Mouse (Mus musculus): Measurements from ENCODE around the gene Brox. TPM values are rescaled to one million over a fixed set of nuclear protein-coding genes. Genes with fewer than 3 reads are reported as not detected.

Gene Brox
- 119 TPM for polyA plus RNA-seq (2014; fragmentation: Illumina TruSeq; extraction: RNeasy Lipid Tissue Mini Kit (QIAGEN cat#74804); ENCODE audit: low replicate concordance)

DNA sequence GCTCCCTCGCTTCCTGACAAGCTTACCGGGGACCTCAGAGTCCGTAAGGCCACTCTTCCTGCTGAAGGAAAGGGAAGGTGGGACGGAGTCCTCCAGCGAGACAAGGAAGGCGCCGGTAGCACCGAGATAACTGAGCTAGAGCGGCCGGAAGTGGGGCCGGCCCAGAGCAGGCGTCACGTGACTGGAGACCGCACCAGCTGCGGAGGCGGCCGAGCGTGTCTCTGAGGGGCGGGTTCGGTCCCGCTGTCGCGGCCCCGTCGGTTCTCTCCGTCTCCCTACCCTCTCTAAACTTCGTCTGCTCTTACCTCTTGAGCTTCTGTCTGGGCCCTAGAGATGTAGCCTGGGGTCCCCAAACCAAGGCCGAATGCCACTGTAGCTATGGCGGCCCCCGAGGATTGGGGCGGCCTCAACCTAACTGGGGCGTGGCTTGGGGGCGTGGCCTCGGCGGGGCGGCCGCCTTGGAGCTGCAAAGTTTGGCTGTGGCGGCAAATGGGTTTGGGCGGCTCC is at the start of gene Brox:
TSS of gene Brox (minus strand) at position 393 of the 507 bp plus-strand sequence.

DNA sequence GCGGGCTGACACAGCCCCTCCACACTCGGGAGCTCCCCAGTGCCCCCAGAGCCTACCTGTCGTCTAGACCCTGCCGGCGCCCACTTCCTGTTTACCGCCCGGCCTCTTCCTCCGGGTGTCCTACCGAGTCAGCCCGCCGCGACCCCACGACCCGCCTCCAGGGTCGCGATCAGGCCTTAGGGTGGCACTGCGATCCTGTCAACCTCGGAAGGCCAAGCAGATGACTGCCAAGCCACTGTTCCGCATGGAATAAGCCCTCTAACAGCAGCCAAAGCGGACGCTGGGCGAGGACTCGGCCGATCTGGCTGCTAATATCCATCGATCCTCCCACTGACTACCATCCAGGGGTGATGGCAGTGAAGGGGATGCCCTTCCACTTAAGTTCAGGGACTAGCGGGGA is 604 bp downstream of the Brox start, which contains the start of gene Aida:
TSS of gene Aida (plus strand) at position 126 of the 400 bp plus-strand sequence.

Other genes with a start within 250 kb of the Brox start
- 0.71 TPM for gene Disp1, start 75.7 kb downstream of the Brox start, polyA plus RNA-seq (2014; fragmentation: Illumina TruSeq; extraction: RNeasy Lipid Tissue Mini Kit (QIAGEN cat#74804); ENCODE audit: low replicate concordance)
- 125 TPM for gene Aida, start 679 bp downstream of the Brox start, polyA plus RNA-seq (2014; fragmentation: Illumina TruSeq; extraction: RNeasy Lipid Tissue Mini Kit (QIAGEN cat#74804); ENCODE audit: low replicate concordance)
- 211 TPM for gene Mia3, start 72.3 kb upstream of the Brox start, polyA plus RNA-seq (2014; fragmentation: Illumina TruSeq; extraction: RNeasy Lipid Tissue Mini Kit (QIAGEN cat#74804); ENCODE audit: low replicate concordance)
- 8.5 TPM for gene Taf1a, start 91.7 kb upstream of the Brox start, polyA plus RNA-seq (2014; fragmentation: Illumina TruSeq; extraction: RNeasy Lipid Tissue Mini Kit (QIAGEN cat#74804); ENCODE audit: low replicate concordance)
- gene Hhipl2, start 120.9 kb upstream of the Brox start, polyA plus RNA-seq (2014; fragmentation: Illumina TruSeq; extraction: RNeasy Lipid Tissue Mini Kit (QIAGEN cat#74804); ENCODE audit: low replicate concordance), result not detected

Data from small intestine, adult 10 weeks (tissue).